10 mouse cellular contexts compared by ENCODE assay signal in genomic region chr3:117788800-117789693, GRCm38 (mm10).
DNase-seq lines count a peak whose midpoint lies in the region; ATAC-seq and TF ChIP-seq lines count a peak whose summit lies in the region.
"Had no signal": no experiment of that assay in that cellular context is flagged by ENCODE, and none has a peak within 500 bp of the region (broad histone marks: within the 10 kb centered on the region; RNA-seq: fewer than 3 reads in every experiment).

No protein-coding gene starts in this region.

- no peak overlapping the region for H3K4me3 ChIP-seq in gastrocnemius, adult 2 months
- no peak overlapping the region for H3K4me3 ChIP-seq in intestine, embryonic 16.5 days (ENCODE audit: low read length)
- H3K4me3 ChIP-seq: embryonic facial prominence, embryonic 15.5 days had no signal

- H3K9ac ChIP-seq in intestine, embryonic 16.5 days (ENCODE audit: low read depth, low read length) = no peak overlapping the region
- H3K9ac ChIP-seq: embryonic facial prominence, embryonic 15.5 days; liver, embryonic 14.5 days had no signal

- no peaks in the 10 kb centered on the region for H3K9me3 ChIP-seq in intestine, embryonic 16.5 days (ENCODE audit: control insufficient read depth, low read length)
- H3K9me3 ChIP-seq: embryonic facial prominence, embryonic 15.5 days had no signal

- H3K4me2 ChIP-seq in intestine, embryonic 16.5 days (ENCODE audit: low read depth, low read length) = no peak overlapping the region
- H3K4me2 ChIP-seq: embryonic facial prominence, embryonic 15.5 days had no signal

- no peaks in the 10 kb centered on the region for H3K36me3 ChIP-seq in intestine, embryonic 16.5 days (ENCODE audit: control insufficient read depth, insufficient read depth, low read length)
- H3K36me3 ChIP-seq: embryonic facial prominence, embryonic 15.5 days had no signal

- TF ChIP-seq CTCF in gastrocnemius, adult 2 months (IDR thresholded peaks at IDR 0.05) = peak; percentile 28; the same call in 1 of the 2 replicates

- ATAC-seq in intestine, embryonic 16.5 days = peak; percentile 11; the same call in 1 of the 2 replicates
- ATAC-seq in erythroblast, adult 5-6 weeks (replicated peaks; ENCODE audit: low FRiP score, poor library complexity, severe bottlenecking) = no peak

- no peak for DNase-seq in gastrocnemius, adult 2 months
- no peak for DNase-seq in gastrocnemius, postnatal 10 days
- peak; percentile 19 for DNase-seq in embryo, embryonic 9.5 days (ENCODE audit: extremely low spot score)
- peak; percentile 57 for DNase-seq in left cerebral cortex, postnatal 4 days
- DNase-seq in right cerebral cortex, adult 2 months (ENCODE audit: low spot score in 2 of 2) = peak; percentile 60 to 74
- no peak for DNase-seq in adrenal gland, adult 2 months

- no peak overlapping the region for H3K27ac ChIP-seq in gastrocnemius, adult 2 months
- no peak overlapping the region for H3K27ac ChIP-seq in intestine, embryonic 16.5 days (ENCODE audit: low read length)
- H3K27ac ChIP-seq: embryonic facial prominence, embryonic 15.5 days; liver, embryonic 14.5 days had no signal

- WGBS in intestine, embryonic 16.5 days = 67% methylated on average over 14 of the region's 14 CpGs

- intact Hi-C loops in gastrocnemius, adult 2 months (cut with DNase I) = no loop called here
- intact Hi-C loops in left cerebral cortex, postnatal 4 days (cut with DNase I) = no loop called here

- no peaks in the 10 kb centered on the region for H3K4me1 ChIP-seq in intestine, embryonic 16.5 days (ENCODE audit: control insufficient read depth, insufficient read depth, low read length)
- H3K4me1 ChIP-seq: embryonic facial prominence, embryonic 15.5 days had no signal

- no peaks in the 10 kb centered on the region for H3K27me3 ChIP-seq in intestine, embryonic 16.5 days (replicated peaks; ENCODE audit: control insufficient read depth, insufficient read depth, low read length)
- H3K27me3 ChIP-seq: embryonic facial prominence, embryonic 15.5 days had no signal

Comparison
In these comparisons a context has a peak if more than half of its experiments do, and no peak if none do; other contexts are left out.
1. DNase-seq: peak in embryo, embryonic 9.5 days (single experiment), left cerebral cortex, postnatal 4 days (single experiment) and right cerebral cortex, adult 2 months (2 of 2); none in gastrocnemius, adult 2 months (single experiment), gastrocnemius, postnatal 10 days (single experiment) and adrenal gland, adult 2 months (single experiment).